8 mouse cellular contexts compared by ENCODE assay signal in genomic region chr2:167661270-167662203, GRCm38 (mm10). TPM values are rescaled to one million over a fixed set of nuclear protein-coding genes. Genes with fewer than 3 reads are reported as not detected.
DNase-seq lines count a peak whose midpoint lies in the region; ATAC-seq lines count a peak whose summit lies in the region.

Gm20431 (minus strand) TSS chr2:167661496.

- DNase-seq in 3T3-L1 (ENCODE audit: low read depth, low spot score): peak; percentile 86
- DNase-seq in adrenal gland, postnatal 36 days: peak; percentile 97 to 100
- peak; percentile 94 to 97 for DNase-seq in heart, adult 18-20 months
- DNase-seq in kidney, adult 18-20 months: peak; percentile 95
- peak; percentile 89 to 94 for DNase-seq in spleen, adult 18-20 months

- ATAC-seq in embryonic facial prominence, embryonic 13.5 days (ENCODE audit: insufficient number of reproducible peaks, insufficient read depth, low FRiP score, low TSS enrichment, low read depth): peak; percentile 92
- ATAC-seq in limb, embryonic 13.5 days (ENCODE audit: low FRiP score, low read depth): peak; percentile 94
- peak; percentile 96 for ATAC-seq in midbrain, embryonic 15.5 days (replicated peaks)

- peak within 1 kb of the TSS; percentile 98 for H3K4me2 ChIP-seq in embryonic facial prominence, embryonic 13.5 days
- peak within 1 kb of the TSS; percentile 97 for H3K4me2 ChIP-seq in limb, embryonic 13.5 days (replicated peaks)
- peak within 1 kb of the TSS; percentile 98 for H3K4me2 ChIP-seq in midbrain, embryonic 15.5 days

- H3K36me3 ChIP-seq in embryonic facial prominence, embryonic 13.5 days: peaks cover 10% of the 10 kb centered on the region
- peaks cover 9% of the 10 kb centered on the region for H3K36me3 ChIP-seq in limb, embryonic 13.5 days
- H3K36me3 ChIP-seq in midbrain, embryonic 15.5 days (replicated peaks): no peaks in the 10 kb centered on the region

- H3K27me3 ChIP-seq in embryonic facial prominence, embryonic 13.5 days: peaks cover 8% of the 10 kb centered on the region
- H3K27me3 ChIP-seq in limb, embryonic 13.5 days: peaks cover 5% of the 10 kb centered on the region; the same call in 1 of the 2 replicates
- 0 out of 2 replicates have a peak, but pooled peaks cover 2% of the 10 kb centered on the region for H3K27me3 ChIP-seq in midbrain, embryonic 15.5 days (replicated peaks)

- under 1% methylated on average over 109 of the region's 110 CpGs for WGBS in embryonic facial prominence, embryonic 13.5 days
- under 1% methylated on average over 92 of the region's 110 CpGs for WGBS in limb, embryonic 13.5 days
- WGBS in midbrain, embryonic 15.5 days: under 1% methylated on average over 110 of the region's 110 CpGs

- no peaks in the 10 kb centered on the region for H3K9me3 ChIP-seq in embryonic facial prominence, embryonic 13.5 days
- no peaks in the 10 kb centered on the region for H3K9me3 ChIP-seq in limb, embryonic 13.5 days
- no peaks in the 10 kb centered on the region for H3K9me3 ChIP-seq in midbrain, embryonic 15.5 days

- H3K9ac ChIP-seq in embryonic facial prominence, embryonic 13.5 days: peak within 1 kb of the TSS; percentile 90
- H3K9ac ChIP-seq in limb, embryonic 13.5 days: peak within 1 kb of the TSS; percentile 92
- H3K9ac ChIP-seq in midbrain, embryonic 15.5 days: peak within 1 kb of the TSS; percentile 86

- H3K4me3 ChIP-seq in embryonic facial prominence, embryonic 13.5 days: peak within 1 kb of the TSS; percentile 84
- peak within 1 kb of the TSS; percentile 89 for H3K4me3 ChIP-seq in limb, embryonic 13.5 days
- H3K4me3 ChIP-seq in midbrain, embryonic 15.5 days: peak within 1 kb of the TSS; percentile 93

- peaks cover 39% of the 10 kb centered on the region for H3K4me1 ChIP-seq in embryonic facial prominence, embryonic 13.5 days
- H3K4me1 ChIP-seq in limb, embryonic 13.5 days: peaks cover 34% of the 10 kb centered on the region
- H3K4me1 ChIP-seq in midbrain, embryonic 15.5 days: peaks cover 29% of the 10 kb centered on the region

- H3K27ac ChIP-seq in embryonic facial prominence, embryonic 13.5 days: peak within 1 kb of the TSS; percentile 58; the same call in 1 of the 2 replicates
- H3K27ac ChIP-seq in limb, embryonic 13.5 days: peak within 1 kb of the TSS; percentile 55; the same call in 1 of the 2 replicates
- peak within 1 kb of the TSS; percentile 73 for H3K27ac ChIP-seq in midbrain, embryonic 15.5 days

RNA-seq across cellular contexts. Expression of gene Gm20431, which starts in this region (rescaled TPM):
- total RNA-seq in adrenal gland, postnatal 36 days (2021): 10 to 100 TPM in 1 of 2 experiments, 1 to 10 TPM in 1; 8.9 to 25.9 TPM
- 9.4 and 13.4 TPM in 2 replicates for polyA plus RNA-seq in embryonic facial prominence, embryonic 13.5 days (2015; fragmentation: Nextera tagmentation; extraction: Ambion mirVana)
- total RNA-seq in heart, adult 18-20 months (2021): 10 to 100 TPM in 1 of 2 experiments, 1 to 10 TPM in 1; 9.3 to 17.0 TPM
- polyA plus RNA-seq in limb, embryonic 13.5 days (2015; fragmentation: Nextera tagmentation; extraction: Ambion mirVana): 6.2 and 11.2 TPM in 2 replicates
- polyA plus RNA-seq in midbrain, embryonic 15.5 days (2015; fragmentation: Nextera tagmentation; extraction: Ambion mirVana): 10.5 and 10.7 TPM in 2 replicates

Comparison
In these comparisons a context has a peak if more than half of its experiments do, and no peak if none do; other contexts are left out.
1. Peak in every context shown above with its lines: DNase-seq, ATAC-seq, H3K4me3 ChIP-seq and H3K27ac ChIP-seq.